Mouse (Mus musculus) intestine, postnatal 0 days (tissue): ENCODE results near the gene Dkkl1. TPM values are rescaled to one million over a fixed set of nuclear protein-coding genes. Genes with fewer than 3 reads are reported as not detected.

ENCODE experiments used
- ATAC-seq: fragments of 200-750 bp; cut with Nextera tagmentation; 2 replicates; pipeline ENCODE4 v1.8.0; 2017; ENCODE audit warnings: mild to moderate bottlenecking, moderate TSS enrichment, moderate library complexity
- H3K27ac ChIP-seq: fragments of 300-500 bp; sonication (generic); 2 replicates; pipeline ENCODE4 v1.5.1; 2014; ENCODE audit warnings: mild to moderate bottlenecking, low read depth, low read length, moderate library complexity
- H3K27me3 ChIP-seq: fragments of 300-500 bp; sonication (generic); replicated peaks from 2 replicates; pipeline ENCODE4 v1.6.1; 2014; ENCODE audit warnings: low read length, mixed read lengths; ENCODE audit not compliant: control insufficient read depth, insufficient read depth
- H3K36me3 ChIP-seq: fragments of 300-500 bp; sonication (generic); 2 replicates; pipeline ENCODE4 v1.6.1; 2014; ENCODE audit warnings: mild to moderate bottlenecking, moderate library complexity; ENCODE audit not compliant: control insufficient read depth, insufficient read depth
- H3K4me1 ChIP-seq: fragments of 300-500 bp; sonication (generic); replicated peaks from 2 replicates; pipeline ENCODE4 v1.6.1; 2014; ENCODE audit warnings: antibody characterized with exemption, low read length, mixed read lengths; ENCODE audit not compliant: control insufficient read depth, insufficient read depth
- H3K4me2 ChIP-seq: fragments of 300-500 bp; sonication (generic); replicated peaks from 2 replicates; pipeline ENCODE4 v1.6.1; 2014; ENCODE audit warnings: low read depth, mild to moderate bottlenecking, moderate library complexity
- H3K4me3 ChIP-seq: fragments of 300-500 bp; sonication (generic); 2 replicates; pipeline ENCODE4 v1.5.1; 2014; ENCODE audit warnings: low read depth, low read length
- H3K9ac ChIP-seq: fragments of 300-500 bp; sonication (generic); 2 replicates; pipeline ENCODE4 v1.6.1; 2014; ENCODE audit warnings: mild to moderate bottlenecking, low read depth, low read length
- H3K9me3 ChIP-seq: fragments of 300-500 bp; sonication (generic); 2 replicates; pipeline ENCODE4 v1.6.1; 2016; ENCODE audit warnings: mixed run types; ENCODE audit not compliant: control insufficient read depth
- CTCF ChIP-seq: sonication (generic); IDR thresholded peaks from 2 replicates; pipeline ENCODE4 v1.5.1; 2016; ENCODE audit warnings: low read depth, mild to moderate bottlenecking, control low read depth, antibody characterized with exemption, moderate library complexity
- WGBS: fragments of 180-500 bp; shearing (Covaris S2); extraction: QIAGEN DNeasy Blood & Tissue Kit; methylation state at CpG from one replicate; pipeline ENCODE4 v1.1.7; 2014; 5-methylcytosine and 5-hydroxymethylcytosine counted together
- polyA plus RNA-seq: library from polyadenylated mRNA; unstranded; fragments of >200 nt; fragmentation: Nextera tagmentation; extraction: Ambion mirVana; gene quantifications from 2 replicates; pipeline ENCODE4 v1.2.1, GENCODE M21; 2015

Gene Dkkl1
- polyA plus RNA-seq, 1 experiment from 2014 or later: 0.47 TPM

DNA sequence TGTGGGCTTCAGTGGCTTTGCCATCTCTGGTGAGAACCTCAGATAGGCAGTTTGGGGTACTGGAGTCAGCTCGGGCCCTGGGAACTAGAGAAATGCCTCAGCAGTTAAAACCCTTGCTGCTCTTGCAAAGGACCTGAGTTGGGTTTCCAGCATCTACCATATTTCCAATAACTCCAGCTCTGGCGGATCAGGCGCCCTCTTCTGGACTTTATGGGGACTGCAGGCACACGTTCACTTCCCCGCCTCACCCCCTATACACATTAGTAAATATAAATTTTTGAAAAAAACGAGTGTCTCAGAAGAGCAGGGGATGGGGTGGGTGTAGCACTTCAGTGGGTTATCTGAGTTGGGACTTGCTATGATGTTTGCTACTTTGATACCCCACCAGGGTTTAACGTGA, 39.0 kb downstream of the Dkkl1 start:
- peak; percentile 52 for TF ChIP-seq CTCF

GRCm38 (mm10) chr7:45169495-45169894, 42.5 kb downstream of the Dkkl1 start:
- no peak overlapping the region for H3K4me3 ChIP-seq
- no peaks in the 10 kb centered on the region for H3K36me3 ChIP-seq
- H3K9me3 ChIP-seq: peaks cover 9% of the 10 kb centered on the region
- peaks cover 67% of the 10 kb centered on the region for H3K27me3 ChIP-seq
- no peak overlapping the region for H3K9ac ChIP-seq
- H3K4me1 ChIP-seq: no peaks in the 10 kb centered on the region
- ATAC-seq: no peak
- WGBS: 87% methylated on average over 3 of the region's 3 CpGs
- no peak for TF ChIP-seq CTCF
- no peak overlapping the region for H3K27ac ChIP-seq
- no peak overlapping the region for H3K4me2 ChIP-seq

More for the DNA sequence above, 39.0 kb downstream of the Dkkl1 start:
- Histone ChIP-seq H3K9me3 (peaks cover 9% of the 10 kb centered on the region), H3K4me2 (no peak overlapping the region), H3K4me1 (no peaks in the 10 kb centered on the region), H3K27me3 (peaks cover 69% of the 10 kb centered on the region), H3K9ac (no peak overlapping the region), H3K36me3 (no peaks in the 10 kb centered on the region), H3K27ac (no peak overlapping the region), H3K4me3 (no peak overlapping the region)
- no peak for ATAC-seq
- WGBS: 55% methylated on average over 7 of the region's 7 CpGs

- no peak for TF ChIP-seq CTCF
- Histone ChIP-seq H3K4me2 (no peak overlapping the region), H3K36me3 (no peaks in the 10 kb centered on the region), H3K27ac (no peak overlapping the region), H3K9ac (no peak overlapping the region), H3K9me3 (peaks cover 9% of the 10 kb centered on the region), H3K27me3 (peaks cover 69% of the 10 kb centered on the region), H3K4me1 (no peaks in the 10 kb centered on the region), H3K4me3 (no peak overlapping the region)
- no peak for ATAC-seq
- WGBS: 6% methylated on average over 24 of the region's 24 CpGs
Observed at GRCm38 (mm10) chr7:45168656-45169055, 43.3 kb downstream of the Dkkl1 start.

- peaks cover 73% of the 10 kb centered on the region for H3K27me3 ChIP-seq
- H3K4me3 ChIP-seq: no peak overlapping the region
- no peak overlapping the region for H3K9ac ChIP-seq
Observed at GRCm38 (mm10) chr7:45167761-45168445, 44.0 kb downstream of the Dkkl1 start.

DNA sequence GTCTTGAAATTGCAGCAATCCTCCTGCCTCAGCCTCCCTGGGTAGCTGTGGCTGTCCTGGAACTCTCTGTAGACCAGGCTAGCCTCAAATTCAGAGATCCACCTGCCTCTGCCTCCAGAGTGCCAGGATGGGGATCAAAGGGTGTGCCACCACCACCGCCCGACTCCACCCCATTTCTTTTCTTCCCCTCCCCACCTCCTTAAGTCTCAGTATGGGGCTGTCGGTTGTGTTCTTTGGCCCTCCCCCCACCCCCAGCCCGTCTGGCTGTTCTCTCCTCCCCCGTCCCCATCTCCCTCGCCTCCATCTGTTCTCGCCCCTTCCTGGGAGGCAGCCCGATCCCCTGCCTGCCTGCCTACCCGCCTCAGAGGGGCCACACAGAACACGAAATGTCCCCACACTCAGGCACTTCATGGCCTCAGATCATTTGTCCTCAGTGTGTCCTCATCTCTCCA, 45.0 kb downstream of the Dkkl1 start:
- 27% methylated on average over 10 of the region's 10 CpGs for WGBS
- no peak overlapping the region for H3K4me3 ChIP-seq
- H3K4me1 ChIP-seq: peaks cover 2% of the 10 kb centered on the region; the same call in 1 of the 2 replicates
- no peak overlapping the region for H3K4me2 ChIP-seq
- peaks cover 9% of the 10 kb centered on the region for H3K9me3 ChIP-seq
- TF ChIP-seq CTCF: no peak
- H3K27me3 ChIP-seq: peaks cover 74% of the 10 kb centered on the region
- no peak overlapping the region for H3K9ac ChIP-seq
- no peaks in the 10 kb centered on the region for H3K36me3 ChIP-seq
- no peak for ATAC-seq
- no peak overlapping the region for H3K27ac ChIP-seq

More at GRCm38 (mm10) chr7:45167761-45168445, 44.0 kb downstream of the Dkkl1 start:
- Histone ChIP-seq H3K36me3 (no peaks in the 10 kb centered on the region), H3K4me1 (no peaks in the 10 kb centered on the region), H3K9me3 (peaks cover 9% of the 10 kb centered on the region), H3K27ac (no peak overlapping the region), H3K4me2 (no peak overlapping the region)
- ATAC-seq: no peak
- WGBS: 5% methylated on average over 19 of the region's 19 CpGs
- TF ChIP-seq CTCF: no peak

GRCm38 (mm10) chr7:45165701-45166100, 46.2 kb downstream of the Dkkl1 start:
- Histone ChIP-seq H3K4me1 (peaks cover 5% of the 10 kb centered on the region; the same call in 1 of the 2 replicates), H3K27me3 (peaks cover 73% of the 10 kb centered on the region), H3K27ac (no peak overlapping the region), H3K4me3 (no peak overlapping the region), H3K9me3 (peaks cover 9% of the 10 kb centered on the region), H3K36me3 (no peaks in the 10 kb centered on the region), H3K9ac (no peak overlapping the region), H3K4me2 (no peak overlapping the region)
- 52% methylated on average over 11 of the region's 11 CpGs for WGBS
- TF ChIP-seq CTCF: no peak
- no peak for ATAC-seq
